Mouse (Mus musculus): ENCODE data around the gene Bscl2. TPM values are rescaled to one million over a fixed set of nuclear protein-coding genes. Genes with fewer than 3 reads are reported as not detected.

The Bscl2 gene
- 204 and 214 TPM in 2 replicates for polyA plus RNA-seq (2012; rRNA removed)

DNA sequence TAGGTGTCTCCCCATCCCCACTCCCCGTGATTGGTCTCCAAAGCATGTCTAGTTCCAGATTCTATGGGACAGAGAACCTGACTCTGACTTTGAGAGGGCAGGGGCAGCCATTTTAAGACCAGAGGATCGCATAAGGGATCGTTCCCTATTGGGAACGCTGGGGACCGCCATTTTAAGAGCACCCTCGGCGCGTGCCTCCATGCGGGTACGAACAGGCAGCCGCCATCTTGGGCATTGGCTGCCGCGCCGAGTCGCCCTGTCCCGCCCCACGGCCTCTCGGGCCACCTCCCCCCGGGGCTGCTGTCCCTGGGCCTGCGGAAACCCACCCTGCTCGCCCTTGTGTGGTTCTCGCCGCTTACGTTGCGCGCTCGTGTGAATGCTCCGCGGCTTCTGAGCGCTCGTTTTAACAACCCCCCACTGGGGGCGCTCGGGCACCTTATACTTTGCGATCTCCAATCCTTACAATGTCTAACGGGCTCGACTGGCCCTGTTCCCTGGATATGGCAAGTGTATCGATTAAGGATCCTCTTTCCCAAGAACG is at the start of gene Bscl2:
TSS of gene Bscl2 (plus strand) at position 217 of the 541 bp plus-strand sequence.
- H3K27ac ChIP-seq (ENCODE audit: insufficient read depth, low read depth, low read length), result peak within 1 kb of the TSS; percentile 89
- H3K36me3 ChIP-seq (ENCODE audit: control insufficient read depth, insufficient read depth, low read length), result peaks cover 3% of the 10 kb centered on the region
- no peaks in the 10 kb centered on the region for H3K27me3 ChIP-seq (replicated peaks; ENCODE audit: control insufficient read depth, insufficient read depth, low read length)
- H3K4me1 ChIP-seq (ENCODE audit: control insufficient read depth, insufficient read depth, low read length), result peaks cover 20% of the 10 kb centered on the region
- 1% methylated on average over 38 of the region's 38 CpGs for WGBS
- peak; percentile 89 for DNase-seq
- TF ChIP-seq POLR2A (IDR thresholded peaks at IDR 0.05; ENCODE audit: low read depth, low read length), result peak; percentile 41
- peak; percentile 32; the same call in 1 of the 2 replicates for TF ChIP-seq CTCF (conservative IDR thresholded peaks at IDR 0.05; ENCODE audit: insufficient read depth, insufficient read length, low read depth, low read length)
- H3K4me3 ChIP-seq (ENCODE audit: insufficient read depth, low read depth, low read length), result peak within 1 kb of the TSS; percentile 75

DNA sequence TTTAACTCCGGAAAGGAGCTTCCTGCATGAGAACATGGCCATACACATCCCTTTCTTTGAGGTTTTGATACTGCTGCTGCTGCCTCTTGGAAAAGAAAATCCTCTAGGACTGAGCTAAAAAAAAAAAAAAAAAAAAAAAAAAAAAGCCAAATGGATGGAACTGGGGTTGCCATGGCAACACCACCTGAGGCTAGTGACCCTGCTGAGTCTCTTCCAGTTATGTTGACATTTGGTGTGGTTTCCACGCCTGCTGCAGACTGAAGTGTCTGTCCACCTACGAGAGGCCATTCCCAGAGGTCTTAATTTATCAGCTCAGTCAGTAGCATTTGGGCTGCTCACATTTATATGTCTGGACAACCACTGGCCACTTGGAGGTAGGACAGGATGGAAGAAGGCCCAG is 48.7 kb upstream of the Bscl2 start:
- H3K4me1 ChIP-seq (ENCODE audit: control insufficient read depth, insufficient read depth, low read length), result no peaks in the 10 kb centered on the region
- H3K27me3 ChIP-seq (replicated peaks; ENCODE audit: control insufficient read depth, insufficient read depth, low read length), result no peaks in the 10 kb centered on the region
- no peak overlapping the region for H3K4me3 ChIP-seq (ENCODE audit: insufficient read depth, low read depth, low read length)
- DNase-seq, result no peak
- WGBS, result 49% methylated on average over 3 of the region's 3 CpGs
- TF ChIP-seq POLR2A (IDR thresholded peaks at IDR 0.05; ENCODE audit: low read depth, low read length) (no peak), CTCF (conservative IDR thresholded peaks at IDR 0.05; ENCODE audit: insufficient read depth, insufficient read length, low read depth, low read length) (no peak)
- no peaks in the 10 kb centered on the region for H3K36me3 ChIP-seq (ENCODE audit: control insufficient read depth, insufficient read depth, low read length)
- no peak overlapping the region for H3K27ac ChIP-seq (ENCODE audit: insufficient read depth, low read depth, low read length)

DNA sequence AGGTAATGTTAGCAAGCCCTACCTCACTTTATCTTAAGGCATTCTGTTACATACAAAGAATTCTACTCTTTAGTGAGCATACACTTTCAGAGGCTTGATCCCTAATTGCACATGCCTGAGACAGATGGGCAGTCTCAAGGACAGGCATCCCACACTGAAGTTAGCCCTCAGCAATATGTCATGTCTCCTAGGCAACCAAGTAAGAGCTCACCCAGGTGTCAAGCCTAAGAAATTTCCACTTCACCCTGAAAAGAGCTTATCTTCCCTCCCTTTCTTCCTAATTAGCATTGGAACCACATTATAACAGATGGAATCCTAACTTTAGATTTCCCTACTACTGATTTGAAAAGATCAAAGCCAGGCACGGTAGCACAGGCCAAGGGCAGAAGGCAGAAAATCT is 48.1 kb upstream of the Bscl2 start:
- Histone ChIP-seq H3K4me3 (ENCODE audit: insufficient read depth, low read depth, low read length) (no peak overlapping the region), H3K27me3 (replicated peaks; ENCODE audit: control insufficient read depth, insufficient read depth, low read length) (no peaks in the 10 kb centered on the region), H3K27ac (ENCODE audit: insufficient read depth, low read depth, low read length) (no peak overlapping the region), H3K4me1 (ENCODE audit: control insufficient read depth, insufficient read depth, low read length) (no peaks in the 10 kb centered on the region), H3K36me3 (ENCODE audit: control insufficient read depth, insufficient read depth, low read length) (no peaks in the 10 kb centered on the region)
- DNase-seq, result no peak
- no peak for TF ChIP-seq CTCF (conservative IDR thresholded peaks at IDR 0.05; ENCODE audit: insufficient read depth, insufficient read length, low read depth, low read length)
- TF ChIP-seq POLR2A (IDR thresholded peaks at IDR 0.05; ENCODE audit: low read depth, low read length), result no peak
- 49% methylated on average over 1 of the region's 1 CpGs for WGBS

DNA sequence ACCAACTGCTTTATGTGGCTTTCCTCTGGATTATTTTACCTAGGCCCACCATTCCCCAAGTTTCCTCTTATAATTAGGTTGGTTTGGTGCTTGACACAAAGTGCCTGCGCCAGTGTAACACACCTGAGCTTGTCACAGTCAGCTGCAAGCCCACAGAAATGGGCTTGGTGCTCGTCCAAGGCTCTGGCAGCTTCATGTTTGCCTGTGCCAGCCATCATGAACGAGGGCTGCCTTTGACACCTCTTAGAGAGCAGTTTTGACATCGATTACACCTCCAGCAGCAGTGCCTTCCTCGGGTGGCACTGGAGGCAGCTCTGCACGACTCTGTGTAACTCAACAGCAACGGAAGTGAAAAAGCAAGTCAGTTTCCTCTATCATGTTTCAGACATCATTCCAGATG is 47.1 kb upstream of the Bscl2 start:
- no peak for TF ChIP-seq CTCF (conservative IDR thresholded peaks at IDR 0.05; ENCODE audit: insufficient read depth, insufficient read length, low read depth, low read length)
- TF ChIP-seq POLR2A (IDR thresholded peaks at IDR 0.05; ENCODE audit: low read depth, low read length), result no peak
- no peaks in the 10 kb centered on the region for H3K27me3 ChIP-seq (replicated peaks; ENCODE audit: control insufficient read depth, insufficient read depth, low read length)
- H3K27ac ChIP-seq (ENCODE audit: insufficient read depth, low read depth, low read length), result no peak overlapping the region
- H3K4me1 ChIP-seq (ENCODE audit: control insufficient read depth, insufficient read depth, low read length), result no peaks in the 10 kb centered on the region
- 75% methylated on average over 7 of the region's 7 CpGs for WGBS
- no peak overlapping the region for H3K4me3 ChIP-seq (ENCODE audit: insufficient read depth, low read depth, low read length)
- no peak for DNase-seq
- no peaks in the 10 kb centered on the region for H3K36me3 ChIP-seq (ENCODE audit: control insufficient read depth, insufficient read depth, low read length)

DNA sequence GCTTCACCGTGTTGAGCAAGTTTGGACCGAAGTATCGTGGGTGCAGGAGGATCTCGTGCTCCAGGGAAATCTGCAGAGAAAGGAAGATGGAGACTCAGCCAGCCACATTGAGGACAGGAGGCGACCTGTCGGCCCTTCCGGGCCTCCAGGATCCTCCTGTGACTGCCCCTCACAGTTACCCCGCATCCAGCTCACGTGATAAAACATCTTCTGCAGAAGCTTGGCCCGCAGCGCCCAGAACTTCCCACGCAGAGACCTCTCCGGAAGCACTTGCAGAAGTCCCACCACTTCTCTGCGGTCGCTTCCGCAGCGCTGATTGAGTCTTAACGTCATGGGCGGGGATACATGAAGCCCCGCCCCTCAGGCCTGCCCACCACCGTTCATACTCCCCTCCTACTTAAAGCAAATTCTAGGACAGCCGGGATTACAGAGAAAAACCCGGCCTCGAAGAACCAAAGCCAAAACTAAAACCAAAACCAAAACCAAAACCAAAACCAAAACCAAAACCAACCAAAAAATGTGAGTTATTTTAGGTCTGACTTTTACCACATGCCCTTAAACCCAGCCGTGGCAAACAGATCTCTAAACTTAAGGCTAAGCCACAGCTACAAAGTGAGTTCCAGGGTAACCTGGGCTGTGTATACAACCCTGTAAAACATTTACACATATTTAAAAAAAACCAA is 38.9 kb upstream of the Bscl2 start, which contains the start of gene Polr2g:
TSS of gene Polr2g (minus strand) at position 314 of the 683 bp plus-strand sequence.
- TF ChIP-seq POLR2A (IDR thresholded peaks at IDR 0.05; ENCODE audit: low read depth, low read length) (peak; percentile 73), CTCF (conservative IDR thresholded peaks at IDR 0.05; ENCODE audit: insufficient read depth, insufficient read length, low read depth, low read length) (no peak)
- no peaks in the 10 kb centered on the region for H3K36me3 ChIP-seq (ENCODE audit: control insufficient read depth, insufficient read depth, low read length)
- peak within 1 kb of the TSS; percentile 85 for H3K4me3 ChIP-seq (ENCODE audit: insufficient read depth, low read depth, low read length)
- under 1% methylated on average over 25 of the region's 25 CpGs for WGBS
- H3K27me3 ChIP-seq (replicated peaks; ENCODE audit: control insufficient read depth, insufficient read depth, low read length), result no peaks in the 10 kb centered on the region
- H3K27ac ChIP-seq (ENCODE audit: insufficient read depth, low read depth, low read length), result peak within 1 kb of the TSS; percentile 37
- peak; percentile 96 for DNase-seq
- no peaks in the 10 kb centered on the region; the same call in 1 of the 2 replicates for H3K4me1 ChIP-seq (ENCODE audit: control insufficient read depth, insufficient read depth, low read length)

GRCm38 (mm10) chr19:8798947-8799315 is 38.3 kb upstream of the Bscl2 start:
- H3K27me3 ChIP-seq (replicated peaks; ENCODE audit: control insufficient read depth, insufficient read depth, low read length), result no peaks in the 10 kb centered on the region
- no peak overlapping the region for H3K4me3 ChIP-seq (ENCODE audit: insufficient read depth, low read depth, low read length)
- no peak for DNase-seq
- TF ChIP-seq CTCF (conservative IDR thresholded peaks at IDR 0.05; ENCODE audit: insufficient read depth, insufficient read length, low read depth, low read length) (no peak), POLR2A (IDR thresholded peaks at IDR 0.05; ENCODE audit: low read depth, low read length) (no peak)
- H3K27ac ChIP-seq (ENCODE audit: insufficient read depth, low read depth, low read length), result no peak overlapping the region; the same call in 1 of the 2 replicates
- no peaks in the 10 kb centered on the region; the same call in 1 of the 2 replicates for H3K4me1 ChIP-seq (ENCODE audit: control insufficient read depth, insufficient read depth, low read length)
- no peaks in the 10 kb centered on the region for H3K36me3 ChIP-seq (ENCODE audit: control insufficient read depth, insufficient read depth, low read length)

DNA sequence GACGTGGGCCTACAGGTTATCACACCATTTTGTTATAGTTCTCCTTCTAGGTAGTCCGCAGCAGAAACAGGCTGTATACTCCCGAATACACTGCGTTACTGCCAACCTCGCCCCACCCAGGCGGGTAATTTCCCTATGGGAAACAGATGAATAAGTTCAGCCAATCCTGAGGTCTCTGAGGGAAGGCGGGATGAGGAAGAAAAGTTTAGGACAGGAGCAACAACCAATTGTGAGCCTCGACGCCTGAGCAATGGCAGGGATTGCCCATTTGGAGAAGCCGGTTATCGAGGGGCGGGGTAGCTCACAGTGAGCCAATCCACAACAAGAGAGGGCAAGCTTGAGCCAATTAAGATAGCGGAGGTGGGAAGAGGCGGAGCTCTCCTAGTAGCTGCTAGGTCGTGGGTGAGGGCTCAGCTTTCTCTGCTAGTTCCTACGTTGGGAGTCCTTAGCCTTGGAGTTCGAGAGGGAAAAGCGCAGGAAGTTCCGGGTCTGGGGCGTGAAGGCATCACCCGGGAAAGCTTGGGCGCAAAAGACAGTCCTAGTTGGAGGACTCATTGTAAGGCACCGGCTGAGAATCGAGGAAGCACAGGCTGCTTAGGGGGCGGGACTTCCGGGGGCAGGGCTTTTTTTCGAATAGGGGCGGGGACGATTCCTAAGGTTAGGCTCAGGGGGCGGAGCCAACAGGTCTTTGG is 35.0 kb upstream of the Bscl2 start, which contains the start of gene Zbtb3:
TSS of gene Zbtb3 (plus strand) at position 426 of the 692 bp plus-strand sequence.
- peak; percentile 99 for DNase-seq
- Histone ChIP-seq H3K4me3 (ENCODE audit: insufficient read depth, low read depth, low read length) (peak within 1 kb of the TSS; percentile 55), H3K4me1 (ENCODE audit: control insufficient read depth, insufficient read depth, low read length) (no peaks in the 10 kb centered on the region; the same call in 1 of the 2 replicates), H3K27me3 (replicated peaks; ENCODE audit: control insufficient read depth, insufficient read depth, low read length) (no peaks in the 10 kb centered on the region), H3K36me3 (ENCODE audit: control insufficient read depth, insufficient read depth, low read length) (no peaks in the 10 kb centered on the region), H3K27ac (ENCODE audit: insufficient read depth, low read depth, low read length) (peak within 1 kb of the TSS; percentile 40; the same call in 1 of the 2 replicates)
- under 1% methylated on average over 30 of the region's 30 CpGs for WGBS
- TF ChIP-seq POLR2A (IDR thresholded peaks at IDR 0.05; ENCODE audit: low read depth, low read length) (no peak), CTCF (conservative IDR thresholded peaks at IDR 0.05; ENCODE audit: insufficient read depth, insufficient read length, low read depth, low read length) (no peak)
